9 mouse cellular contexts compared by ENCODE assay signal in genomic region chr9:54181330-54181729, GRCm38 (mm10).
DNase-seq lines count a peak whose midpoint lies in the region; ATAC-seq lines count a peak whose summit lies in the region.
"Had no signal": no experiment of that assay in that cellular context is flagged by ENCODE, and none has a peak within 500 bp of the region (broad histone marks: within the 10 kb centered on the region; RNA-seq: fewer than 3 reads in every experiment).

No protein-coding gene starts in this region.

- no peak for ATAC-seq in forebrain, embryonic 16.5 days
- ATAC-seq in midbrain, embryonic 16.5 days: no peak
- no peak for ATAC-seq in midbrain, embryonic 14.5 days (ENCODE audit: low FRiP score, low TSS enrichment)
- no peak for ATAC-seq in activated CD4-positive, CD25-positive, alpha-beta regulatory T cell, adult 4 months

- WGBS in forebrain, embryonic 10.5 days: 13% methylated on average over 2 of the region's 2 CpGs
- WGBS in forebrain, embryonic 16.5 days: 24% methylated on average over 2 of the region's 2 CpGs
- WGBS in midbrain, embryonic 10.5 days: 18% methylated on average over 2 of the region's 2 CpGs
- 11% methylated on average over 2 of the region's 2 CpGs for WGBS in midbrain, embryonic 16.5 days
- WGBS in midbrain, embryonic 14.5 days: 19% methylated on average over 2 of the region's 2 CpGs

- no peak overlapping the region for H3K4me2 ChIP-seq in forebrain, embryonic 16.5 days (ENCODE audit: low read length)
- H3K4me2 ChIP-seq in midbrain, embryonic 16.5 days (ENCODE audit: low read length): no peak overlapping the region
- no peak overlapping the region for H3K4me2 ChIP-seq in midbrain, embryonic 14.5 days (ENCODE audit: low read length)
- H3K4me2 ChIP-seq: heart, embryonic 13.5 days had no signal

- DNase-seq in forebrain, embryonic 10.5 days (ENCODE audit: extremely low spot score, low spot score): peak; percentile 48
- DNase-seq in midbrain, embryonic 10.5 days (ENCODE audit: low spot score): peak; percentile 48
- DNase-seq in cerebellum, postnatal 14 days: peak; percentile 81 to 84
- DNase-seq in kidney, postnatal 14 days: peak; percentile 36
- DNase-seq in midbrain, embryonic 14.5 days: peak; percentile 86

- H3K4me3 ChIP-seq in forebrain, embryonic 10.5 days: no peak overlapping the region
- H3K4me3 ChIP-seq in forebrain, embryonic 16.5 days (replicated peaks; ENCODE audit: low read length): no peak overlapping the region
- H3K4me3 ChIP-seq in midbrain, embryonic 10.5 days: no peak overlapping the region
- no peak overlapping the region for H3K4me3 ChIP-seq in midbrain, embryonic 16.5 days (ENCODE audit: low read depth, low read length)
- H3K4me3 ChIP-seq in midbrain, embryonic 14.5 days (replicated peaks; ENCODE audit: low read depth, low read length): no peak overlapping the region
- H3K4me3 ChIP-seq: heart, embryonic 13.5 days had no signal

- no peaks in the 10 kb centered on the region for H3K27me3 ChIP-seq in forebrain, embryonic 10.5 days (ENCODE audit: poor library complexity, severe bottlenecking)
- H3K27me3 ChIP-seq in forebrain, embryonic 16.5 days (replicated peaks; ENCODE audit: control insufficient read depth, insufficient read depth, low read length): no peaks in the 10 kb centered on the region
- H3K27me3 ChIP-seq in midbrain, embryonic 10.5 days (ENCODE audit: low read depth, poor library complexity, severe bottlenecking): no peaks in the 10 kb centered on the region
- H3K27me3 ChIP-seq in midbrain, embryonic 16.5 days (ENCODE audit: control insufficient read depth, insufficient read depth, low read depth, low read length): no peaks in the 10 kb centered on the region
- no peaks in the 10 kb centered on the region for H3K27me3 ChIP-seq in midbrain, embryonic 14.5 days (ENCODE audit: control insufficient read depth, insufficient read depth, low read length)
- H3K27me3 ChIP-seq: heart, embryonic 13.5 days had no signal

- peaks cover 5% of the 10 kb centered on the region for H3K4me1 ChIP-seq in forebrain, embryonic 10.5 days
- no peaks in the 10 kb centered on the region for H3K4me1 ChIP-seq in forebrain, embryonic 16.5 days (replicated peaks; ENCODE audit: control insufficient read depth, insufficient read depth, low read length)
- H3K4me1 ChIP-seq in midbrain, embryonic 10.5 days: no peaks in the 10 kb centered on the region
- H3K4me1 ChIP-seq in midbrain, embryonic 16.5 days (ENCODE audit: control insufficient read depth, insufficient read depth, low read length): no peaks in the 10 kb centered on the region; the same call in 1 of the 2 replicates
- H3K4me1 ChIP-seq in midbrain, embryonic 14.5 days (ENCODE audit: control insufficient read depth, insufficient read depth, low read length): no peaks in the 10 kb centered on the region
- H3K4me1 ChIP-seq: heart, embryonic 13.5 days had no signal

- peak overlapping the region; percentile 80 for H3K27ac ChIP-seq in forebrain, embryonic 10.5 days
- no peak overlapping the region for H3K27ac ChIP-seq in forebrain, embryonic 16.5 days (ENCODE audit: low read length)
- H3K27ac ChIP-seq in midbrain, embryonic 10.5 days (replicated peaks): peak overlapping the region; percentile 74
- no peak overlapping the region for H3K27ac ChIP-seq in midbrain, embryonic 16.5 days (ENCODE audit: low read length)
- no peak overlapping the region for H3K27ac ChIP-seq in midbrain, embryonic 14.5 days (replicated peaks; ENCODE audit: low read depth, low read length)
- H3K27ac ChIP-seq: heart, embryonic 13.5 days had no signal

- H3K9me3 ChIP-seq in forebrain, embryonic 10.5 days: no peaks in the 10 kb centered on the region
- H3K9me3 ChIP-seq in forebrain, embryonic 16.5 days (ENCODE audit: control insufficient read depth, low read length): no peaks in the 10 kb centered on the region
- no peaks in the 10 kb centered on the region for H3K9me3 ChIP-seq in midbrain, embryonic 10.5 days (replicated peaks)
- no peaks in the 10 kb centered on the region for H3K9me3 ChIP-seq in midbrain, embryonic 16.5 days (replicated peaks; ENCODE audit: control insufficient read depth, low read length, poor library complexity, severe bottlenecking)
- no peaks in the 10 kb centered on the region for H3K9me3 ChIP-seq in midbrain, embryonic 14.5 days (ENCODE audit: control insufficient read depth, low read length)
- H3K9me3 ChIP-seq: heart, embryonic 13.5 days had no signal

- H3K36me3 ChIP-seq in forebrain, embryonic 10.5 days (replicated peaks): no peaks in the 10 kb centered on the region
- H3K36me3 ChIP-seq in forebrain, embryonic 16.5 days (ENCODE audit: control insufficient read depth, insufficient read depth): no peaks in the 10 kb centered on the region
- H3K36me3 ChIP-seq in midbrain, embryonic 10.5 days: no peaks in the 10 kb centered on the region
- H3K36me3 ChIP-seq in midbrain, embryonic 16.5 days (ENCODE audit: control insufficient read depth, insufficient read depth, low read length): no peaks in the 10 kb centered on the region
- no peaks in the 10 kb centered on the region for H3K36me3 ChIP-seq in midbrain, embryonic 14.5 days (ENCODE audit: control insufficient read depth, insufficient read depth, low read length)
- H3K36me3 ChIP-seq: heart, embryonic 13.5 days had no signal

- H3K9ac ChIP-seq in forebrain, embryonic 16.5 days (replicated peaks; ENCODE audit: low read depth, low read length): no peak overlapping the region
- H3K9ac ChIP-seq in midbrain, embryonic 16.5 days (ENCODE audit: low read depth, low read length): no peak overlapping the region
- no peak overlapping the region for H3K9ac ChIP-seq in midbrain, embryonic 14.5 days (replicated peaks; ENCODE audit: low read length)
- H3K9ac ChIP-seq: heart, embryonic 13.5 days had no signal

Comparison
In these comparisons a context has a peak if more than half of its experiments do, and no peak if none do; other contexts are left out.
1. H3K27ac ChIP-seq: peak in forebrain, embryonic 10.5 days (single experiment) and midbrain, embryonic 10.5 days (single experiment); none in forebrain, embryonic 16.5 days (single experiment), midbrain, embryonic 16.5 days (single experiment) and midbrain, embryonic 14.5 days (single experiment).
2. DNase-seq: peak in every context shown above with its lines; median percentile 86 in midbrain, embryonic 14.5 days; 82 in cerebellum, postnatal 14 days; 48 in forebrain, embryonic 10.5 days; 48 in midbrain, embryonic 10.5 days; 36 in kidney, postnatal 14 days.